Mouse (Mus musculus): Measurements from ENCODE around the gene Socs1.

- TF ChIP-seq POLR2A (IDR thresholded peaks at IDR 0.05; ENCODE audit: control insufficient read depth, low read depth, low read length) (no peak), CTCF (IDR thresholded peaks at IDR 0.05; ENCODE audit: control insufficient read depth, insufficient read depth, insufficient replicate concordance, low read depth, low read length) (no peak)
These were observed 42.6 kb upstream of the Socs1 start for GRCm38 (mm10) chr16:10827766-10828460.

Data from testis, adult 2 months (tissue).